Mouse (Mus musculus): ENCODE results near the gene Tmppe. TPM values are rescaled to one million over a fixed set of nuclear protein-coding genes. Genes with fewer than 3 reads are reported as not detected.

The Tmppe gene
- polyA plus RNA-seq, 1 experiment from 2014 or later = 18.3 TPM

- no peak for ATAC-seq
- WGBS = 85% methylated on average over 6 of the region's 6 CpGs
These were observed 51.5 kb downstream of the Tmppe start for GRCm38 (mm10) chr9:114452418-114452817.

DNA sequence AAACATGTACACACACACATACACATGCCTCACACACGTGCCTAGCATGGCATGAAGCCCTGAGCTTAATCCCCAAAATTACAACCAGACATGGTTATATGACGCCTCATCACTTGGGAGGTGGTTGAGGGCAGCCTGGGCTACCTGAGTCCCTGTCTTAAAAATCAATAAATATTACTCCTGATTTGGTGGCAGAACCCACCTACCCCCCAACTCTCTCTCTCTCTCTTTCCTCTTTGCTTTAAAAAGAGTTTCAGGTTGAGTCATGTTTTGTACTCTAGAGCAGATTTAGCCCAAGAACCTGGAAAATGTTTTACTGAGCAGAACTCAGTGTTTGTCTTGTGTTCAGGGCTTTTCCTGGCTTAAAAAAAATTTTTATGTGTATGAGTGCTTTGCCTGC, 54.5 kb downstream of the Tmppe start:
- Histone ChIP-seq H3K9ac (no peak overlapping the region), H3K4me2 (replicated peaks) (no peak overlapping the region), H3K27ac (no peak overlapping the region), H3K4me3 (replicated peaks) (no peak overlapping the region), H3K4me1 (replicated peaks) (no peaks in the 10 kb centered on the region), H3K27me3 (replicated peaks) (no peaks in the 10 kb centered on the region), H3K36me3 (no peaks in the 10 kb centered on the region), H3K9me3 (no peaks in the 10 kb centered on the region)
- ATAC-seq = no peak
- WGBS = 86% methylated on average over 2 of the region's 2 CpGs

More at GRCm38 (mm10) chr9:114452418-114452817, 51.5 kb downstream of the Tmppe start:
- Histone ChIP-seq H3K9ac (no peak overlapping the region), H3K4me1 (replicated peaks) (no peaks in the 10 kb centered on the region), H3K36me3 (no peaks in the 10 kb centered on the region), H3K27me3 (replicated peaks) (no peaks in the 10 kb centered on the region), H3K4me3 (replicated peaks) (no peak overlapping the region), H3K4me2 (replicated peaks) (no peak overlapping the region), H3K27ac (no peak overlapping the region), H3K9me3 (no peaks in the 10 kb centered on the region)

Other genes with a start within 250 kb of the Tmppe start
- gene Bcl2a1c, start 71.0 kb upstream of the Tmppe start, polyA plus RNA-seq (2015; fragmentation: Nextera tagmentation; extraction: Ambion mirVana) = not detected in 2 replicates
- 107 and 110 TPM in 2 replicates for gene Crtap, start 10.4 kb upstream of the Tmppe start, polyA plus RNA-seq (2015; fragmentation: Nextera tagmentation; extraction: Ambion mirVana)
- 157 and 179 TPM in 2 replicates for gene Glb1, start within 50 bp of the Tmppe start, polyA plus RNA-seq (2015; fragmentation: Nextera tagmentation; extraction: Ambion mirVana)
- gene Ccr4, start 103.8 kb downstream of the Tmppe start, polyA plus RNA-seq (2015; fragmentation: Nextera tagmentation; extraction: Ambion mirVana) = 0.56 and 0.63 TPM in 2 replicates
- gene C130032M10Rik, start 114.6 kb downstream of the Tmppe start, polyA plus RNA-seq (2015; fragmentation: Nextera tagmentation; extraction: Ambion mirVana) = 0.48 and 0.58 TPM in 2 replicates
- gene Trim71, start 163.3 kb downstream of the Tmppe start, polyA plus RNA-seq (2015; fragmentation: Nextera tagmentation; extraction: Ambion mirVana) = 4.1 TPM in 2 replicates
- gene Cnot10, start 239.1 kb downstream of the Tmppe start, polyA plus RNA-seq (2015; fragmentation: Nextera tagmentation; extraction: Ambion mirVana) = 51.9 and 53.1 TPM in 2 replicates

Data from intestine, embryonic 15.5 days (tissue).